Mouse (Mus musculus) olfactory bulb, adult 2 months (tissue): Measurements from ENCODE around the gene Map3k7. TPM values are rescaled to one million over a fixed set of nuclear protein-coding genes. Genes with fewer than 3 reads are reported as not detected.

Experiments used
- H3K27ac ChIP-seq: fragments of 200-500 bp; 2 replicates; pipeline ENCODE4 v1.5.1; 2012; ENCODE audit warnings: low read depth, low read length; ENCODE audit not compliant: insufficient read depth
- H3K4me1 ChIP-seq: fragments of 200-500 bp; 2 replicates; pipeline ENCODE4 v1.6.1; 2012; ENCODE audit warnings: low read length; ENCODE audit not compliant: control insufficient read depth, insufficient read depth
- H3K4me3 ChIP-seq: fragments of 200-500 bp; 2 replicates; pipeline ENCODE4 v1.5.1; 2012; ENCODE audit warnings: mild to moderate bottlenecking, low read depth, low read length, moderate library complexity; ENCODE audit not compliant: insufficient read depth
- CTCF ChIP-seq: fragments of 200-500 bp; IDR thresholded peaks from 2 replicates; pipeline ENCODE4 v1.5.1; 2012; ENCODE audit warnings: low read depth, mild to moderate bottlenecking, low read length, moderate library complexity; ENCODE audit not compliant: insufficient read depth
- POLR2A ChIP-seq: fragments of 200-500 bp; IDR thresholded peaks from 2 replicates; pipeline ENCODE4 v1.6.1; 2012; ENCODE audit warnings: mild to moderate bottlenecking, low read depth, low read length, moderate library complexity; ENCODE audit not compliant: insufficient read depth
- WGBS: fragments of 180-500 bp; shearing (Covaris S2); methylation state at CpG from one replicate; pipeline ENCODE4 v1.1.7; 2018; 5-methylcytosine and 5-hydroxymethylcytosine counted together
- polyA plus RNA-seq: library from polyadenylated mRNA; stranded (reverse); fragments of >200 nt; gene quantifications from 2 replicates; pipeline ENCODE4 v1.2.4, GENCODE M21; 2012; ENCODE audit warnings: low replicate concordance; ENCODE audit not compliant: missing spikeins, insufficient read depth, insufficient read length

Map3k7 gene
- polyA plus RNA-seq, 1 experiment = 182 TPM

- no peak overlapping the region for H3K27ac ChIP-seq
- no peak overlapping the region for H3K4me3 ChIP-seq
- H3K4me1 ChIP-seq = peaks cover 7% of the 10 kb centered on the region
- no peak for TF ChIP-seq POLR2A
- WGBS = 55% methylated on average over 5 of the region's 5 CpGs
Measured at GRCm38 (mm10) chr4:32045234-32045633, 81.3 kb downstream of the Map3k7 start.

- Histone ChIP-seq H3K4me1 (peaks cover 2% of the 10 kb centered on the region; the same call in 1 of the 2 replicates), H3K27ac (no peak overlapping the region), H3K4me3 (no peak overlapping the region)
- WGBS = 17% methylated on average over 4 of the region's 4 CpGs
- TF ChIP-seq POLR2A (no peak), CTCF (no peak)
Measured at GRCm38 (mm10) chr4:32049824-32050223, 85.9 kb downstream of the Map3k7 start.

- Histone ChIP-seq H3K4me3 (no peak overlapping the region), H3K27ac (no peak overlapping the region), H3K4me1 (peaks cover 2% of the 10 kb centered on the region; the same call in 1 of the 2 replicates)
- 95% methylated on average over 14 of the region's 14 CpGs for WGBS
- no peak for TF ChIP-seq POLR2A
- TF ChIP-seq CTCF = no peak
Measured at GRCm38 (mm10) chr4:32053171-32053570, 89.3 kb downstream of the Map3k7 start.

- no peak for TF ChIP-seq POLR2A
- TF ChIP-seq CTCF = peak; percentile 51
- peak overlapping the region; percentile 49 for H3K4me3 ChIP-seq
- WGBS = 8% methylated on average over 21 of the region's 21 CpGs
- H3K27ac ChIP-seq = no peak overlapping the region
- no peaks in the 10 kb centered on the region for H3K4me1 ChIP-seq
Measured at GRCm38 (mm10) chr4:32055151-32056052, 91.5 kb downstream of the Map3k7 start.

- Histone ChIP-seq H3K27ac (no peak overlapping the region), H3K4me1 (no peaks in the 10 kb centered on the region), H3K4me3 (no peak overlapping the region)
- 84% methylated on average over 7 of the region's 7 CpGs for WGBS
- no peak for TF ChIP-seq CTCF
- no peak for TF ChIP-seq POLR2A
Measured at GRCm38 (mm10) chr4:32056441-32056840, 92.5 kb downstream of the Map3k7 start.

- TF ChIP-seq CTCF (no peak), POLR2A (no peak)
- no peak overlapping the region for H3K4me3 ChIP-seq
- 50% methylated on average over 5 of the region's 5 CpGs for WGBS
Measured at GRCm38 (mm10) chr4:32057102-32057501, 93.2 kb downstream of the Map3k7 start.

GRCm38 (mm10) chr4:32060686-32061085 is 96.8 kb downstream of the Map3k7 start:
- no peak for TF ChIP-seq POLR2A
- no peak for TF ChIP-seq CTCF
- Histone ChIP-seq H3K4me1 (no peaks in the 10 kb centered on the region), H3K4me3 (no peak overlapping the region), H3K27ac (no peak overlapping the region)
- WGBS = 93% methylated on average over 4 of the region's 4 CpGs

More at GRCm38 (mm10) chr4:32057102-32057501, 93.2 kb downstream of the Map3k7 start:
- Histone ChIP-seq H3K27ac (no peak overlapping the region), H3K4me1 (no peaks in the 10 kb centered on the region)

- 69% methylated on average over 4 of the region's 4 CpGs for WGBS
- no peak for TF ChIP-seq CTCF
- TF ChIP-seq POLR2A = no peak
Measured at GRCm38 (mm10) chr4:32062381-32063059, 98.6 kb downstream of the Map3k7 start.

GRCm38 (mm10) chr4:32063291-32063690 is 99.4 kb downstream of the Map3k7 start:
- no peak overlapping the region for H3K27ac ChIP-seq
- H3K4me1 ChIP-seq = no peaks in the 10 kb centered on the region
- no peak overlapping the region for H3K4me3 ChIP-seq
- TF ChIP-seq POLR2A = no peak
- TF ChIP-seq CTCF = no peak
- 79% methylated on average over 3 of the region's 3 CpGs for WGBS

More at GRCm38 (mm10) chr4:32062381-32063059, 98.6 kb downstream of the Map3k7 start:
- no peak overlapping the region for H3K27ac ChIP-seq
- no peaks in the 10 kb centered on the region for H3K4me1 ChIP-seq
- no peak overlapping the region for H3K4me3 ChIP-seq
